Mouse (Mus musculus) heart, embryonic 14.5 days (tissue): ENCODE data around the gene Ank. TPM values are rescaled to one million over a fixed set of nuclear protein-coding genes. Genes with fewer than 3 reads are reported as not detected.

Experiments used
- ATAC-seq: fragments of 200-750 bp; cut with Nextera tagmentation; 2 replicates; pipeline ENCODE4 v1.8.0; 2017; ENCODE audit warnings: low read depth, moderate TSS enrichment; ENCODE audit not compliant: insufficient number of reproducible peaks, insufficient read depth, low FRiP score
- H3K27ac ChIP-seq, 2 experiments: fragments of 200-500 bp in 1 of 2; fragments of 300-500 bp in 1 of 2; sonication (generic) in 1 of 2; replicated peaks in 1 of 2; 2 replicates each; pipeline ENCODE4 v1.5.1; 2012 to 2014; ENCODE audit warnings: low read depth in 2 of 2, low read length in 2 of 2, control low read depth in 1 of 2, mild to moderate bottlenecking in 1 of 2, mixed read lengths in 1 of 2; ENCODE audit not compliant: control insufficient read depth in 1 of 2, insufficient read depth in 1 of 2
- H3K27me3 ChIP-seq: fragments of 300-500 bp; sonication (generic); 2 replicates; pipeline ENCODE4 v1.6.1; 2014; ENCODE audit warnings: mild to moderate bottlenecking, low read length, control low read depth; ENCODE audit not compliant: control insufficient read depth, insufficient read depth
- H3K36me3 ChIP-seq: fragments of 300-500 bp; sonication (generic); 2 replicates; pipeline ENCODE4 v1.6.1; 2014; ENCODE audit warnings: mild to moderate bottlenecking, control low read depth, low read length, mixed read lengths; ENCODE audit not compliant: control insufficient read depth, insufficient read depth
- H3K4me1 ChIP-seq, 2 experiments: fragments of 200-500 bp in 1 of 2; fragments of 300-500 bp in 1 of 2; sonication (generic) in 1 of 2; 2 replicates each; pipeline ENCODE4 v1.6.1; 2012 to 2014; ENCODE audit warnings: low read length in 2 of 2, control low read depth in 1 of 2, mixed read lengths in 1 of 2; ENCODE audit not compliant: control insufficient read depth in 2 of 2, insufficient read depth in 2 of 2
- H3K4me2 ChIP-seq: fragments of 300-500 bp; sonication (generic); 2 replicates; pipeline ENCODE4 v1.6.1; 2014; ENCODE audit warnings: mild to moderate bottlenecking, low read length
- H3K4me3 ChIP-seq, 2 experiments: fragments of 200-500 bp in 1 of 2; fragments of 300-500 bp in 1 of 2; sonication (generic) in 1 of 2; 2 replicates each; pipeline ENCODE4 v1.5.1; 2012 to 2014; ENCODE audit warnings: low read length in 2 of 2, mild to moderate bottlenecking in 2 of 2, control low read depth in 1 of 2, low read depth in 1 of 2, moderate library complexity in 1 of 2; ENCODE audit not compliant: control insufficient read depth in 1 of 2, insufficient read depth in 1 of 2
- H3K9ac ChIP-seq: fragments of 300-500 bp; sonication (generic); 2 replicates; pipeline ENCODE4 v1.6.1; 2014; ENCODE audit warnings: mild to moderate bottlenecking, low read length
- H3K9me3 ChIP-seq: fragments of 300-500 bp; sonication (generic); 2 replicates; pipeline ENCODE4 v1.6.1; 2016; ENCODE audit warnings: low read length, control low read depth; ENCODE audit not compliant: control insufficient read depth
- WGBS: fragments of 180-500 bp; shearing (Covaris S2); extraction: QIAGEN DNeasy Blood & Tissue Kit; methylation state at CpG from one replicate; pipeline ENCODE4 v1.1.7; 2014; 5-methylcytosine and 5-hydroxymethylcytosine counted together
- polyA plus RNA-seq: library from polyadenylated mRNA; unstranded; fragments of >200 nt; fragmentation: Nextera tagmentation; extraction: Ambion mirVana; gene quantifications from 2 replicates; pipeline ENCODE4 v1.2.1, GENCODE M21; 2014

Ank gene
- polyA plus RNA-seq, 1 experiment from 2014 or later, result 15.9 TPM

- Histone ChIP-seq H3K4me3 (no peak overlapping the region), H3K9me3 (no peaks in the 10 kb centered on the region), H3K9ac (no peak overlapping the region), H3K27me3 (no peaks in the 10 kb centered on the region), H3K27ac (no peak overlapping the region), H3K36me3 (no peaks in the 10 kb centered on the region), H3K4me1 (peaks cover 23 to 40% of the 10 kb centered on the region in 2 experiments), H3K4me2 (0 out of 2 replicates have a peak overlapping the region, but pooled peaks have one; percentile 7)
- ATAC-seq, result no peak
- WGBS, result 73% methylated on average over 7 of the region's 7 CpGs
These were observed 31.0 kb downstream of the Ank start for GRCm38 (mm10) chr15:27497300-27497997.

DNA sequence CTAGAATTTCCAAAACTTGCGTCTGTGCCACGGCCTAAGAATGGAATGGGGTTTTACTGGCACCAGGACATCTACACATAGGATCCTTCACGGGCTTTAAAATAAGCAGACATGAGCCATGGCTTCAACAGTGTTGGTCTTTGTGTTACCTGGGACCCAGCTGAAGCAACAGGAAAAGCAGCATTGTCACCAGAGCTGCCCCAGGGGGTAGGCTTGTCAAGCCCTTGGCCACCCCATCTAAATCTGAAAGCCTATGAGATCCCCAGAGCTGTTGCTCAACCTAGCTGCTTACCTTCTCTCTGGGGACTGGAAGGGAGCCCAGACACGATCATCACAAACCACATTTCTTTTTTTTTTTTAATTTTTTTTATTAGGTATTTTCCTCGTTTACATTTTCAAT, 31.6 kb downstream of the Ank start:
- Histone ChIP-seq H3K27ac (no peak overlapping the region), H3K9ac (no peak overlapping the region), H3K9me3 (no peaks in the 10 kb centered on the region), H3K27me3 (no peaks in the 10 kb centered on the region), H3K4me2 (no peak overlapping the region), H3K36me3 (no peaks in the 10 kb centered on the region), H3K4me1 (peaks cover 23 to 42% of the 10 kb centered on the region in 2 experiments), H3K4me3 (no peak overlapping the region)
- WGBS, result 90% methylated on average over 5 of the region's 5 CpGs
- no peak for ATAC-seq

DNA sequence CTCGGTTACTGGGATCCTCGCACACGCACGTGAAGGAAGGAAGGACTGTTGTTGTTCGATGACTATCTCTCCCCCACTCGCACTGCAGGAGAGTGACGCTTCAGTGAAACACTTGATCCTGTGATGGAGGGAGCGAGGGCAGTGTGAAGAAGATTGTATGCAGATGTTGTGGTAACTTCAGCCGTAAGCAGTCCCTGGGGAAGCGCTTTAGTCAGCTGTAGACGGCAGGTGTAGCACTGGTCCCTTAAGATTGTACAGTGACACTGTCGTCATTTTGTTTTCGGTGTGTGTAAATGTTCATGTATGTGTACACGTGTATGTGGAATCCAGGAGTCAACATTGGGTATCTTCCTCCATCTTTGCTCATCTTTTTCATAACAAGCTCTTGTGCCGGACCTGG, 33.9 kb downstream of the Ank start:
- H3K27ac ChIP-seq, result no peak overlapping the region
- 78% methylated on average over 15 of the region's 15 CpGs for WGBS
- H3K9ac ChIP-seq, result no peak overlapping the region
- no peak overlapping the region for H3K4me3 ChIP-seq
- no peaks in the 10 kb centered on the region for H3K27me3 ChIP-seq
- H3K36me3 ChIP-seq, result no peaks in the 10 kb centered on the region
- H3K4me2 ChIP-seq, result no peak overlapping the region
- no peaks in the 10 kb centered on the region for H3K9me3 ChIP-seq
- peaks cover 28 to 47% of the 10 kb centered on the region in 2 experiments for H3K4me1 ChIP-seq
- ATAC-seq, result no peak

DNA sequence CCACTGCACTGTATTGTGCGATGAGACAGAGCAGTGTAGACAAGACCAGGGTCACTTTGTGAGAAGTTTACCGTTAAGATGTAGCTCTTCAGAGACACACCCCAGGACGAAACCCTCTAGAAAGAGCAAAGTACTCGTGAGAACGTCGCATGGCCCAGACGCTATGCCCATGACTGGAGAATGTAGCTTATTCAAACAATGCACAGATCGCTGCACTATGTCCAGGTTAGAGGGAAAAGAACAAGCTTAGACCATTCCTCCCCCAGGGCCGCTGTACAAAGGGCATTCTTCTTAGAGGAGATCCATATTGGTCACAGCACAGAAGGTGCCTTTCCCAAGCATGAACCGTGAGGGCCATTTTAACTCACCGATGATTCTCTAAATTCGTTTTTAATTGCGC, 35.9 kb downstream of the Ank start:
- no peaks in the 10 kb centered on the region for H3K27me3 ChIP-seq
- H3K36me3 ChIP-seq, result no peaks in the 10 kb centered on the region
- 61% methylated on average over 13 of the region's 13 CpGs for WGBS
- no peak overlapping the region for H3K4me3 ChIP-seq
- ATAC-seq, result 0 out of 2 replicates have a peak, but pooled peaks have one; percentile 14
- H3K9ac ChIP-seq, result peak overlapping the region; percentile 51; the same call in 1 of the 2 replicates
- H3K9me3 ChIP-seq, result no peaks in the 10 kb centered on the region
- H3K27ac ChIP-seq, result peak overlapping the region; percentile 62 to 65
- no peak overlapping the region for H3K4me2 ChIP-seq
- H3K4me1 ChIP-seq, result peaks cover 36 to 59% of the 10 kb centered on the region in 2 experiments

GRCm38 (mm10) chr15:27503221-27503620, 36.7 kb downstream of the Ank start:
- Histone ChIP-seq H3K9me3 (no peaks in the 10 kb centered on the region), H3K36me3 (no peaks in the 10 kb centered on the region), H3K4me1 (peaks cover 40 to 68% of the 10 kb centered on the region in 2 experiments), H3K27me3 (no peaks in the 10 kb centered on the region), H3K4me2 (no peak overlapping the region), H3K4me3 (no peak overlapping the region), H3K27ac (peak overlapping the region; percentile 48 to 65), H3K9ac (no peak overlapping the region)
- 26% methylated on average over 9 of the region's 9 CpGs for WGBS
- no peak for ATAC-seq

DNA sequence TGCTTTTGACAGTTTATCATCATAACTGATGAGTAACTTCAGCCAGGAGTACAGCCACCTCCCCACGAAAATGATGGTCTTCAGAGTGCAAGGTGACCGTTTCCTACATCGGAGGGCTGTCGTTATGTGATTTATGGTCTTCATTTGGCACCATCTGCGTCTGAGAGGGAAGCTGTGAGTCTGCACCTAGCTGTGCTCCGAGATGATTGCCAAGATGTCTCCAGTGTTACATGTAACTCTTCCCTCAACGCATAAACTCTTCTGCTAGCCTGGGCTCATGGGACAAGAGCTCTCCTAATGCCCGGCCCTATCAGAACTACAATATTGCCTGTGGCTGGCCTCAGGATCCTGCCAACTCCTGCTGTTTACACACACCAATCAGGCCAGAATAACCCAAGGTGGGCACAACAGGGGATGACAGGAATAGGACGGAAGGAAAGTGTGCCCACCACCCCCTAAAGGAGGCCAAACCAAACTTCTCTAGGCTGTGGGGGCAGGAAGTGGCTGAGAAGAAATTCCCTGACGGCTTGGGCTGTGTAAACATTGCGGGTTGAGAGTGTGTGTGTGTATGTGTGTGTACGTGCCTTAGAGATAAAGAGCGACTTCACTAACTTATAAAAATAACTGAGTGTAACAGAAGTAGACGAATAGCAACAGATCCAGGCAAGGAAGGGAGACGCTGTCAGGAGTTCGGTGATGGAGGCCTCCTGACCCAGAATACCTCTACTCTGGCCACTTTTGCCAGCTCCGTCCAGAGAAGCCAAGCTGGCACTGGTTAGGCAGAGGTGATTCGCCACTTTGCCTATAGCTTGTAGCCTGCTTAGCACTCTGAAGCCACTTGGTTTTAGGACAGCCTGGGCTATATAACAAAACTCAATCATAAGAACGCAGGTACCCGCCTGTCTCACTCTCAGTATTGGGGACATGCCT, 37.6 kb downstream of the Ank start:
- no peaks in the 10 kb centered on the region for H3K27me3 ChIP-seq
- H3K9me3 ChIP-seq, result no peaks in the 10 kb centered on the region
- no peak overlapping the region; the same call in 1 of the 2 replicates for H3K9ac ChIP-seq
- peak overlapping the region; percentile 7 to 65; a peak in 3 of 4 replicates for H3K27ac ChIP-seq
- H3K36me3 ChIP-seq, result no peaks in the 10 kb centered on the region
- 54% methylated on average over 20 of the region's 20 CpGs for WGBS
- peaks cover 45 to 77% of the 10 kb centered on the region in 2 experiments for H3K4me1 ChIP-seq
- ATAC-seq, result no peak; the same call in 1 of the 2 replicates
- no peak overlapping the region for H3K4me3 ChIP-seq
- H3K4me2 ChIP-seq, result no peak overlapping the region

DNA sequence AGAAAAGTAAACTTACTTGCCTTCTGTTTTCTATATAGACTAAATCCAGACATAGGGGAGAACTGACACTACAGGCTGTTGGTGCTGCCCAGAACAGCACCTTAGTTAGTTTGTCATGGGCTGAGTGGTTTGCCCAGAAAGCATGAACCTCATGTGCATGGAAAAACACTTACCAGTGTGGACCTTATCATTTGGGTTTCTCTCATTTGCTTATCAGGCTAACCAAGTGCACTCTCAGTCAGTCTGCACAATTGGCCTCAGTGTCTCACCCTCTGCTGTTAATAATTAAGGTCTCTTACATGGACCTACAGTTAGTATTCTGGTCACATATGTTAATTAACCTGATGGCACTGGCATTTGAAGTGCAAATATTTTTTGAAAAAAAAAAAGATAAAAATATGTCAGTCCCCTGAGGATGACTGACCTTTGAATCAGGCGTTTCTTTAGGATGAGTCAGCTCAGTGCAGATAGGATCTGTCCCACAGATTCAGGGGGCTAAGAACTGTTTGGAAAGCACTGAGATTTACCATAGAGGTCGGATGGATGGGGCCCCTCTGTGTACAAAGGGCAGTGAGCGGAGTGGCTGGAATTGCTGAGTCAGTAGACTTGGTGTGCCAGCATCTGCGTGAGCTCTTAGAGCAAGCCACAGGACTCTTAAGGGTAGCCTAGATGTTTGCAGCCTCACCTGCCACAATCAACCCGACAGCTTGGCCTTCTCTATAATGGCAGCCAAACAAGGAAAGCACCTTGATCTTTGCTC, 39.8 kb downstream of the Ank start:
- WGBS, result 16% methylated on average over 5 of the region's 5 CpGs
- H3K9ac ChIP-seq, result no peak overlapping the region; the same call in 1 of the 2 replicates

More for the DNA sequence above, 39.8 kb downstream of the Ank start:
- peak overlapping the region; percentile 16 for H3K4me2 ChIP-seq
- peaks cover 44 to 76% of the 10 kb centered on the region in 2 experiments for H3K4me1 ChIP-seq
- H3K27me3 ChIP-seq, result no peaks in the 10 kb centered on the region
- no peak overlapping the region for H3K4me3 ChIP-seq
- H3K36me3 ChIP-seq, result no peaks in the 10 kb centered on the region
- H3K27ac ChIP-seq, result peak overlapping the region; percentile 82 to 84
- ATAC-seq, result no peak
- no peaks in the 10 kb centered on the region for H3K9me3 ChIP-seq
